ENCODE assay signal across 11 mouse cellular contexts in genomic region chr9:45694256-45694655, GRCm38 (mm10).
DNase-seq lines count a peak whose midpoint lies in the region; ATAC-seq and TF ChIP-seq lines count a peak whose summit lies in the region.
"Had no signal": no experiment of that assay in that cellular context is flagged by ENCODE, and none has a peak within 500 bp of the region (broad histone marks: within the 10 kb centered on the region; RNA-seq: fewer than 3 reads in every experiment).

No protein-coding gene starts in this region.

- H3K27ac ChIP-seq in bone marrow macrophage, adult 2 months (ENCODE audit: insufficient read depth, low read depth, low read length): no peak overlapping the region
- H3K27ac ChIP-seq in midbrain, embryonic 12.5 days (replicated peaks): peak overlapping the region; percentile 73
- H3K27ac ChIP-seq in intestine, postnatal 0 days (ENCODE audit: low read depth, low read length): no peak overlapping the region

- TF ChIP-seq POLR2A in bone marrow macrophage, adult 2 months (IDR thresholded peaks at IDR 0.05; ENCODE audit: borderline replicate concordance, low read depth, low read length): no peak

- peak; percentile 42 for TF ChIP-seq CTCF in bone marrow macrophage, adult 2 months (IDR thresholded peaks at IDR 0.05; ENCODE audit: low read depth, low read length)
- no peak for TF ChIP-seq CTCF in intestine, postnatal 0 days (IDR thresholded peaks at IDR 0.05; ENCODE audit: low read depth)

- no peak overlapping the region for H3K4me2 ChIP-seq in midbrain, embryonic 12.5 days (replicated peaks)
- no peak overlapping the region for H3K4me2 ChIP-seq in intestine, postnatal 0 days (replicated peaks; ENCODE audit: low read depth)

- no peaks in the 10 kb centered on the region for H3K27me3 ChIP-seq in midbrain, embryonic 12.5 days
- no peaks in the 10 kb centered on the region for H3K27me3 ChIP-seq in intestine, postnatal 0 days (replicated peaks; ENCODE audit: control insufficient read depth, insufficient read depth, low read length)

- peak; percentile 21 for DNase-seq in MEL-GATA-1-ER (ENCODE audit: extremely low read depth, low read depth)
- DNase-seq in thymus, postnatal 4 days: no peak
- DNase-seq in right cerebral cortex, postnatal 4 days: no peak
- DNase-seq: heart, postnatal 14 days; kidney, adult 9 months; lung, adult 18-20 months had no signal

- no peak overlapping the region for H3K9ac ChIP-seq in midbrain, embryonic 12.5 days (replicated peaks)
- H3K9ac ChIP-seq in intestine, postnatal 0 days (ENCODE audit: low read depth, low read length): no peak overlapping the region

- peaks cover 45% of the 10 kb centered on the region for H3K4me1 ChIP-seq in bone marrow macrophage, adult 2 months (ENCODE audit: control insufficient read depth, insufficient read depth, low read length)
- H3K4me1 ChIP-seq in midbrain, embryonic 12.5 days: peaks cover 66% of the 10 kb centered on the region
- H3K4me1 ChIP-seq in intestine, postnatal 0 days (replicated peaks; ENCODE audit: control insufficient read depth, insufficient read depth, low read length): no peaks in the 10 kb centered on the region

- H3K9me3 ChIP-seq in midbrain, embryonic 12.5 days: no peaks in the 10 kb centered on the region
- H3K9me3 ChIP-seq in intestine, postnatal 0 days (ENCODE audit: control insufficient read depth): no peaks in the 10 kb centered on the region

- ATAC-seq in hematopoietic stem cell, adult 5-6 weeks (replicated peaks in 1 of 2; ENCODE audit: insufficient read depth in 1 of 2, low FRiP score in 2 of 2, low TSS enrichment in 1 of 2, low read depth in 1 of 2, poor library complexity in 2 of 2, severe bottlenecking in 2 of 2): peak; percentile 27 to 29; a peak in 3 of 4 replicates
- ATAC-seq in midbrain, embryonic 12.5 days (ENCODE audit: low FRiP score, low read depth): no peak
- ATAC-seq in intestine, postnatal 0 days: no peak
- ATAC-seq: activated CD4-positive, CD25-positive, alpha-beta regulatory T cell, adult 4 months had no signal

- no peak overlapping the region for H3K4me3 ChIP-seq in bone marrow macrophage, adult 2 months (ENCODE audit: insufficient read depth, low read length)
- no peak overlapping the region for H3K4me3 ChIP-seq in midbrain, embryonic 12.5 days
- no peak overlapping the region for H3K4me3 ChIP-seq in intestine, postnatal 0 days (ENCODE audit: low read depth, low read length)

- H3K36me3 ChIP-seq in midbrain, embryonic 12.5 days: no peaks in the 10 kb centered on the region
- H3K36me3 ChIP-seq in intestine, postnatal 0 days (ENCODE audit: control insufficient read depth, insufficient read depth): no peaks in the 10 kb centered on the region

- WGBS in midbrain, embryonic 12.5 days: 11% methylated on average over 2 of the region's 2 CpGs
- WGBS in intestine, postnatal 0 days: 42% methylated on average over 2 of the region's 2 CpGs

Comparison
In these comparisons a context has a peak if more than half of its experiments do, and no peak if none do; other contexts are left out.
1. ATAC-seq: peak in hematopoietic stem cell, adult 5-6 weeks (2 of 2); none in midbrain, embryonic 12.5 days (single experiment) and intestine, postnatal 0 days (single experiment).